Mouse (Mus musculus): ENCODE results near the gene Mtx1. TPM values are rescaled to one million over a fixed set of nuclear protein-coding genes. Genes with fewer than 3 reads are reported as not detected.

Gene Mtx1
- total and polyA plus RNA-seq, 2 experiments from 2014 or later, result 108 to 176 TPM

DNA sequence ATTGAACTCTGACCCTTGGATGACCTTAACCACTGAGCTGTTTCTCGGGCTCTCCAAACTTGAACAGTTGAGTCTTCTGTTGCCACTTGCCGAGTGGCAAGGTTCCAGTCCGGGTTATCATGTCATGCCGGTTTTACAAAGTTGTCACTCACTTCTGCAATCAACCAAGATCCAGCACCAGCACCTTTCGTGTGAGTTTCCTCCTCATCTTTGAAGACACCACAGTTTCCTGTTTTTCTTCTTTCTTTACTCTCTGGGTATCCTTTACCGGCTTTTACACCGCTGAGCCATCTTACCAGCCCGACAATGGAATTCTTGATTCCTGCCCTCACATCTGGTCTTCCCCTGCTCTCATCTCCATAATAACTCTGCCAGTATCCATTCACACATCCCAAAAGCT lies 36.5 kb downstream of the Mtx1 start:
- H3K4me3 ChIP-seq (ENCODE audit: low read depth, low read length), result no peak overlapping the region
- H3K27me3 ChIP-seq (ENCODE audit: insufficient read depth, low read length), result no peaks in the 10 kb centered on the region
- H3K36me3 ChIP-seq (ENCODE audit: insufficient read depth, low read length), result peaks cover 18% of the 10 kb centered on the region; the same call in 1 of the 2 replicates
- no peak for TF ChIP-seq CTCF (IDR thresholded peaks at IDR 0.05)
- no peak for DNase-seq (ENCODE audit: low spot score)
- H3K9ac ChIP-seq (replicated peaks; ENCODE audit: low read length, poor library complexity, severe bottlenecking), result no peak overlapping the region
- H3K9me3 ChIP-seq (ENCODE audit: low read length), result no peaks in the 10 kb centered on the region
- H3K4me1 ChIP-seq (ENCODE audit: insufficient read depth, low read length), result no peaks in the 10 kb centered on the region
- ATAC-seq (ENCODE audit: low FRiP score), result no peak
- no peak overlapping the region for H3K27ac ChIP-seq (ENCODE audit: low read depth, low read length)
- 86% methylated on average over 8 of the region's 8 CpGs for WGBS
- no peak overlapping the region for H3K4me2 ChIP-seq (ENCODE audit: low read depth, low read length, poor library complexity, severe bottlenecking)

DNA sequence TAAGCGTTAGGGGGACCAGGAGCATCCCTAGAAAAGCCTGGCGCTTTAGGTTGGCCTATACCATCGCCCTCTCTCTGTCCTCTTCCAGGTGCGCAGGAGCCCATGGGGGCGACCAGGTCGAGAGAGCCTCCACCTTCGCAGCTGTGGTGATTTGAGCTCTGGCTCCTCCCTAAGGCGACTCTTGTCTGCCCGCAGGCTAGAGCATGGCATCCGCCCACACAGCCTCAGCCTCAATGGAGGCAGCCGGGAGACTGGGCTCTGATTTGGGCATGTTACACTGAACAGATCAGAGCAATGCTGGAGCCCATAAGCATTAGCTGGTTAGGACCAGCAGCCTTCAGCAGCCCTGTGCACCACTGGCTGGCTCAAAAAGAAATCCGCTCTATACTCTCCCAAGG lies 38.4 kb downstream of the Mtx1 start:
- Histone ChIP-seq H3K27ac (ENCODE audit: low read depth, low read length) (no peak overlapping the region), H3K4me3 (ENCODE audit: low read depth, low read length) (no peak overlapping the region), H3K4me1 (ENCODE audit: insufficient read depth, low read length) (peaks cover 8% of the 10 kb centered on the region; the same call in 1 of the 2 replicates), H3K4me2 (ENCODE audit: low read depth, low read length, poor library complexity, severe bottlenecking) (no peak overlapping the region), H3K9me3 (ENCODE audit: low read length) (no peaks in the 10 kb centered on the region), H3K27me3 (ENCODE audit: insufficient read depth, low read length) (no peaks in the 10 kb centered on the region), H3K9ac (replicated peaks; ENCODE audit: low read length, poor library complexity, severe bottlenecking) (no peak overlapping the region), H3K36me3 (ENCODE audit: insufficient read depth, low read length) (peaks cover 18% of the 10 kb centered on the region; the same call in 1 of the 2 replicates)
- ATAC-seq (ENCODE audit: low FRiP score) (no peak), DNase-seq (ENCODE audit: low spot score) (no peak)
- 72% methylated on average over 12 of the region's 12 CpGs for WGBS
- no peak for TF ChIP-seq CTCF (IDR thresholded peaks at IDR 0.05)

DNA sequence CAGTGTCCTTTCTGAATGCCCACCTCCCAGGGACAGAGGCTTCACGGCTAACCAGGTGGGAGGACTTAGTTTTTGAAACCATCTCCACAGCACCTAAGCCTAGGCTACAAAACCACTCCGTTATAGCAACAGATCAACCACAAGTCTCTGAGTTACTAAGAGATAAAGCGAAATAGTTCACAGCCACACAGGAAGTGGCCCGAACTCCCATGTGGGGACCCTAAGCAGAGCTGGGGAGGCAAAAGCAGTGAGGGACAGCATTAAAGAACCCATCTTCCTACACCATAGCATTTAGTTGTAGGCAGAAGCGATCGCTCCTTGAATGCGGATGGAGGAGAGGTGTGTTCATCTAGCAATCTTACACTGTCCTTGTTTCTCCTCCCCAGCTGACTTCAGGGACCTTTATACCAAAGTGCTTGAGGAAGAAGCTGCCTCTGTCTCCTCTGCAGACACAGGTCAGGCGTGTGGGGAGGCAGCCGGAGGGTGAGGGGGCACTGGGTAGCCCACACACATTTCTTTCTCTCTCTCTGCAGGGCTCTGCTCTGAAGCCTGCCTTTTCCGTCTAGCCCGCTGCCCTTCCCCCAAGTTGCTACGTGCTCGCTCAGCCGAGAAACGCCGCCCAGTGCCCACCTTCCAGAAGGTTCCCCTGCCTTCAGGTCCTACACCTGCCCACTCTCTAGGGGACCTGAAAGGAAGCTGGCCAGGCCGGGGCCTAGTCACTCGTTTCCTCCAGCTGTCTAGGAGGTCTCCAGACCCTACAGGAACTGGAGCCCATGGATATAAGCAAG lies 39.0 kb downstream of the Mtx1 start:
- no peak for DNase-seq (ENCODE audit: low spot score)
- H3K27ac ChIP-seq (ENCODE audit: low read depth, low read length), result no peak overlapping the region
- ATAC-seq (ENCODE audit: low FRiP score), result no peak
- H3K4me3 ChIP-seq (ENCODE audit: low read depth, low read length), result no peak overlapping the region
- H3K4me1 ChIP-seq (ENCODE audit: insufficient read depth, low read length), result peaks cover 8% of the 10 kb centered on the region; the same call in 1 of the 2 replicates
- H3K4me2 ChIP-seq (ENCODE audit: low read depth, low read length, poor library complexity, severe bottlenecking), result no peak overlapping the region
- no peak for TF ChIP-seq CTCF (IDR thresholded peaks at IDR 0.05)
- 57% methylated on average over 17 of the region's 18 CpGs for WGBS
- no peaks in the 10 kb centered on the region for H3K27me3 ChIP-seq (ENCODE audit: insufficient read depth, low read length)
- peaks cover 18% of the 10 kb centered on the region; the same call in 1 of the 2 replicates for H3K36me3 ChIP-seq (ENCODE audit: insufficient read depth, low read length)
- H3K9ac ChIP-seq (replicated peaks; ENCODE audit: low read length, poor library complexity, severe bottlenecking), result no peak overlapping the region
- H3K9me3 ChIP-seq (ENCODE audit: low read length), result no peaks in the 10 kb centered on the region

DNA sequence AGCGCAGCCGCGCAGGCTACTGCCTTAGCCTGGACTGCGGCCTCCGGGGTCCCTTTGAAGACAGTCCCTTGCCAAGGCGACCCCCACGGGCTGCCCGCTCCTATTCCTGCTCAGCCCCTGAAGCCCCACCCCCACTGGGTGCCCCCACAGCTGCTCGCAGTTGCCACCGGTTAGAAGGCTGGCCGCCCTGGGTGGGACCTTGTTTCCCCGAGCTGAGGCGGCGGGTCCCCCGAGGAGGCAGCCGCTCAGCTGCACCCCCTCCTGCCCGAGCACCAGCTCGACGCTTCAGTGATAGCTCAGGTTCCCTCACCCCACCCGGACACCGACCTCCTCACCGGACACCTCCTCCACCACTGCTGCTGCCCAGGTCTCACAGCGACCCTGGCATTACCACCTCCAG lies 39.7 kb downstream of the Mtx1 start:
- ATAC-seq (ENCODE audit: low FRiP score), result no peak
- Histone ChIP-seq H3K27ac (ENCODE audit: low read depth, low read length) (no peak overlapping the region), H3K9me3 (ENCODE audit: low read length) (no peaks in the 10 kb centered on the region), H3K9ac (replicated peaks; ENCODE audit: low read length, poor library complexity, severe bottlenecking) (no peak overlapping the region), H3K27me3 (ENCODE audit: insufficient read depth, low read length) (no peaks in the 10 kb centered on the region), H3K4me1 (ENCODE audit: insufficient read depth, low read length) (peaks cover 8% of the 10 kb centered on the region; the same call in 1 of the 2 replicates), H3K36me3 (ENCODE audit: insufficient read depth, low read length) (peaks cover 20% of the 10 kb centered on the region), H3K4me3 (ENCODE audit: low read depth, low read length) (no peak overlapping the region), H3K4me2 (ENCODE audit: low read depth, low read length, poor library complexity, severe bottlenecking) (no peak overlapping the region)
- DNase-seq (ENCODE audit: low spot score), result no peak
- 41% methylated on average over 23 of the region's 23 CpGs for WGBS
- TF ChIP-seq CTCF (IDR thresholded peaks at IDR 0.05), result no peak

DNA sequence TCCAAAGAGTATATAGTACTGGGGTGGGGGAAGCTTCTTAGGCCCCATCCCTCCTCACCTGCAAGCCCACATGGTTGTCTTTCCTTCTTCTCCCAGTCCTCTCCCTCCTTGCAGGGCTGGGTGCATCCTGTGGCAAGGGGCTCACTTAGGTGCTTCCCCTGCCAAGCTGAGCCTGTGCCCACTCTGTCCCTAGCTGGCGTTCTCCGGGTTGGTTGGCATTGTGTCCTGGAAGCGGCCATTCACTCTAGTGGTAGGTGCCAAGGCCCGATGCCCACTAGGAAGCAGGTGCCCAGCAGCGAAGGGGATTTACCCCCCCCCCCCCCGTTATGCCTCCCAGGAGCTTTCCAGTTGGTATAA lies 43.0 kb downstream of the Mtx1 start:
- peak overlapping the region; percentile 90 for H3K9ac ChIP-seq (replicated peaks; ENCODE audit: low read length, poor library complexity, severe bottlenecking)
- H3K27ac ChIP-seq (ENCODE audit: low read depth, low read length), result peak overlapping the region; percentile 94
- no peaks in the 10 kb centered on the region for H3K27me3 ChIP-seq (ENCODE audit: insufficient read depth, low read length)
- H3K4me1 ChIP-seq (ENCODE audit: insufficient read depth, low read length), result peaks cover 10% of the 10 kb centered on the region; the same call in 1 of the 2 replicates
- H3K4me3 ChIP-seq (ENCODE audit: low read depth, low read length), result peak overlapping the region; percentile 65
- WGBS, result 57% methylated on average over 5 of the region's 6 CpGs
- H3K4me2 ChIP-seq (ENCODE audit: low read depth, low read length, poor library complexity, severe bottlenecking), result peak overlapping the region; percentile 88
- no peaks in the 10 kb centered on the region for H3K9me3 ChIP-seq (ENCODE audit: low read length)
- H3K36me3 ChIP-seq (ENCODE audit: insufficient read depth, low read length), result peaks cover 42% of the 10 kb centered on the region
- ATAC-seq (ENCODE audit: low FRiP score), result no peak
- no peak for DNase-seq (ENCODE audit: low spot score)
- TF ChIP-seq CTCF (IDR thresholded peaks at IDR 0.05), result no peak
